Mouse (Mus musculus): ENCODE data around the gene Mindy3. TPM values are rescaled to one million over a fixed set of nuclear protein-coding genes. Genes with fewer than 3 reads are reported as not detected.
A peak's percentile ranks its signal among the peaks of the same experiment; 100 is the strongest.

Mindy3 gene
- polyA plus RNA-seq, 1 experiment from 2014 or later = 61.3 TPM

DNA sequence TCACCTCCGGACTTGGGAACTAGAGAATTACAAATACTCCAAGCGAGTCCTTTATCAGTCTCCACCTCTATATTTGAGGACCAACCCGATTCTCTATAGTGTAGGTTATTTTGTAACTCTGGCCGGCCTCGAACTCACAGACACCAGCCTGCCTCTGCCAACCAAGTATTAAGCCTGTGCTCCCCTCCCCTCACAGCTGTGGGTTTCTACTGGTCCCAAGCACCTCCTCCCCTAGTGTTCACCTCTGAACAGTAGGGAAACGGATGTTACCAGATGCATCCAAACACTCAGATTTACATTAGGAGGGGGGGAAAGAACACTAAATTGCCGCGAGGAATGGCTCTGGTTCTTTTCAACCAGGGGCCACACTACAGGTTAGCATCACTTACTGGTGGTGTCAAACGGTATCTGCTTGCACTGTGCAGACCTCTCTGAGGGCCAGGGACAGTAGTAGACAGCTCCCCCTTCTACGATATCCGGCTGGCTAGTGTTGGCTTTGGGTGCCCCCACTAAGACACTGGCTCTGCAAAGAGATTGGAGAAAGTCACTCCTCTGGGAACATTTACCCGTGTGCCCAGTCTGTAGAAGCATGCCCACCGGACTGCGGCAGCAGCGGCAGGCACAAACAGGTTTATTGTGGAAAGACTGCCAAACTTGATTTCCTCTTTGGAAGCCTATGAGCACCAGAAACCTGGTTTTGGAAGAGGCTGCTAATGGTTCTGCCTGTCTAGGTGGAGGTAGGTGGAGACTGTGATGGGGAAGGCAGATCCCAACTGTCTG, 118.6 kb downstream of the Mindy3 start:
- peak; percentile 8; the same call in 1 of the 2 replicates for ATAC-seq (ENCODE audit: low FRiP score)
- Histone ChIP-seq H3K4me3 (replicated peaks) (peak overlapping the region; percentile 72), H3K4me2 (peak overlapping the region; percentile 91), H3K9me3 (replicated peaks) (no peaks in the 10 kb centered on the region), H3K4me1 (peaks cover 14% of the 10 kb centered on the region; the same call in 1 of the 2 replicates), H3K9ac (replicated peaks) (peak overlapping the region; percentile 70), H3K27ac (replicated peaks) (no peak overlapping the region), H3K27me3 (replicated peaks) (peaks cover 12% of the 10 kb centered on the region), H3K36me3 (no peaks in the 10 kb centered on the region)
- 74% methylated on average over 15 of the region's 15 CpGs for WGBS

DNA sequence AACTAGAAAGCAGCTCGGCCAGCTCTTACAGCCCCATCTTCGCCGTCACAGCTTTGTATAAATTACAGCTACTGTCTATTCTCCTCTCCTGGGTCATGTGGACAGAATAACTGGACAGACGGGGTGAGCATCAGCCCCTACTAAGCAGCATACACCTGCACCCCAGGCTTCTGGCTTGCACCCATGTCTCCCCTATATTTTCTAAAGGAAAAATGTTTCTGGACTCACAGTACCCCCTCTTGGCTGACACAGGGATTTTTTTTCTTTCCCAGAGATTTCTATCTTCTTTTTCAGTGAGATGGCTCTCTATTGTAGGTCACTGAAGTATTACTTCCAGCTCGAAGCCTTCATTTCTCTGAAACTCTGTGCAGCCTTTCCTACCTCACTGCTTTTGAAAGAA, 122.0 kb downstream of the Mindy3 start:
- peaks cover 14% of the 10 kb centered on the region; the same call in 1 of the 2 replicates for H3K4me1 ChIP-seq
- 78% methylated on average over 5 of the region's 5 CpGs for WGBS
- no peak overlapping the region for H3K4me3 ChIP-seq (replicated peaks)
- H3K27me3 ChIP-seq (replicated peaks) = peaks cover 12% of the 10 kb centered on the region
- H3K9me3 ChIP-seq (replicated peaks) = no peaks in the 10 kb centered on the region
- H3K9ac ChIP-seq (replicated peaks) = no peak overlapping the region
- no peak overlapping the region for H3K27ac ChIP-seq (replicated peaks)
- no peak for ATAC-seq (ENCODE audit: low FRiP score)
- H3K4me2 ChIP-seq = no peak overlapping the region
- H3K36me3 ChIP-seq = no peaks in the 10 kb centered on the region

Other genes with a start within 250 kb of the Mindy3 start
- 4.3 and 4.6 TPM in 2 replicates for gene Itga8, start 117.5 kb downstream of the Mindy3 start, polyA plus RNA-seq (2015; fragmentation: Nextera tagmentation; extraction: Ambion mirVana)

Measured in neural tube, embryonic 15.5 days (tissue).